Mouse (Mus musculus) intestine, postnatal 0 days (tissue): ENCODE data around the gene Hnf4a. TPM values are rescaled to one million over a fixed set of nuclear protein-coding genes. Genes with fewer than 3 reads are reported as not detected.

Experiments
- ATAC-seq: fragments of 200-750 bp; cut with Nextera tagmentation; 2 replicates; pipeline ENCODE4 v1.8.0; 2017; ENCODE audit warnings: mild to moderate bottlenecking, moderate TSS enrichment, moderate library complexity
- H3K27ac ChIP-seq: fragments of 300-500 bp; sonication (generic); 2 replicates; pipeline ENCODE4 v1.5.1; 2014; ENCODE audit warnings: mild to moderate bottlenecking, low read depth, low read length, moderate library complexity
- H3K27me3 ChIP-seq: fragments of 300-500 bp; sonication (generic); replicated peaks from 2 replicates; pipeline ENCODE4 v1.6.1; 2014; ENCODE audit warnings: low read length, mixed read lengths; ENCODE audit not compliant: control insufficient read depth, insufficient read depth
- H3K36me3 ChIP-seq: fragments of 300-500 bp; sonication (generic); 2 replicates; pipeline ENCODE4 v1.6.1; 2014; ENCODE audit warnings: mild to moderate bottlenecking, moderate library complexity; ENCODE audit not compliant: control insufficient read depth, insufficient read depth
- H3K4me1 ChIP-seq: fragments of 300-500 bp; sonication (generic); replicated peaks from 2 replicates; pipeline ENCODE4 v1.6.1; 2014; ENCODE audit warnings: antibody characterized with exemption, low read length, mixed read lengths; ENCODE audit not compliant: control insufficient read depth, insufficient read depth
- H3K4me2 ChIP-seq: fragments of 300-500 bp; sonication (generic); replicated peaks from 2 replicates; pipeline ENCODE4 v1.6.1; 2014; ENCODE audit warnings: low read depth, mild to moderate bottlenecking, moderate library complexity
- H3K4me3 ChIP-seq: fragments of 300-500 bp; sonication (generic); 2 replicates; pipeline ENCODE4 v1.5.1; 2014; ENCODE audit warnings: low read depth, low read length
- H3K9ac ChIP-seq: fragments of 300-500 bp; sonication (generic); 2 replicates; pipeline ENCODE4 v1.6.1; 2014; ENCODE audit warnings: mild to moderate bottlenecking, low read depth, low read length
- H3K9me3 ChIP-seq: fragments of 300-500 bp; sonication (generic); 2 replicates; pipeline ENCODE4 v1.6.1; 2016; ENCODE audit warnings: mixed run types; ENCODE audit not compliant: control insufficient read depth
- CTCF ChIP-seq: sonication (generic); IDR thresholded peaks from 2 replicates; pipeline ENCODE4 v1.5.1; 2016; ENCODE audit warnings: low read depth, mild to moderate bottlenecking, control low read depth, antibody characterized with exemption, moderate library complexity
- WGBS: fragments of 180-500 bp; shearing (Covaris S2); extraction: QIAGEN DNeasy Blood & Tissue Kit; methylation state at CpG from one replicate; pipeline ENCODE4 v1.1.7; 2014; 5-methylcytosine and 5-hydroxymethylcytosine counted together
- polyA plus RNA-seq: library from polyadenylated mRNA; unstranded; fragments of >200 nt; fragmentation: Nextera tagmentation; extraction: Ambion mirVana; gene quantifications from 2 replicates; pipeline ENCODE4 v1.2.1, GENCODE M21; 2015

Gene Hnf4a
- polyA plus RNA-seq, 1 experiment from 2014 or later: 50.8 TPM

GRCm38 (mm10) chr2:163613990-163614389 is 107.4 kb downstream of the Hnf4a start:
- 95% methylated on average over 4 of the region's 4 CpGs for WGBS
- Histone ChIP-seq H3K4me2 (no peak overlapping the region), H3K4me3 (no peak overlapping the region), H3K9ac (no peak overlapping the region), H3K4me1 (0 out of 2 replicates have a peak, but pooled peaks cover 4% of the 10 kb centered on the region), H3K27ac (no peak overlapping the region; the same call in 1 of the 2 replicates), H3K9me3 (no peaks in the 10 kb centered on the region), H3K27me3 (no peaks in the 10 kb centered on the region), H3K36me3 (peaks cover 65% of the 10 kb centered on the region)
- peak; percentile 18; the same call in 1 of the 2 replicates for TF ChIP-seq CTCF
- no peak for ATAC-seq

- H3K4me2 ChIP-seq: no peak overlapping the region
- no peak for ATAC-seq
- WGBS: 77% methylated on average over 9 of the region's 9 CpGs
- H3K27me3 ChIP-seq: no peaks in the 10 kb centered on the region
- 0 out of 2 replicates have a peak, but pooled peaks cover 4% of the 10 kb centered on the region for H3K4me1 ChIP-seq
- no peak overlapping the region for H3K4me3 ChIP-seq
- TF ChIP-seq CTCF: no peak
- peaks cover 72% of the 10 kb centered on the region for H3K36me3 ChIP-seq
- H3K9ac ChIP-seq: no peak overlapping the region
- no peak overlapping the region; the same call in 1 of the 2 replicates for H3K27ac ChIP-seq
- H3K9me3 ChIP-seq: no peaks in the 10 kb centered on the region
Observed at GRCm38 (mm10) chr2:163615401-163615800, 108.8 kb downstream of the Hnf4a start.

GRCm38 (mm10) chr2:163615906-163616651 is 109.5 kb downstream of the Hnf4a start:
- 0 out of 2 replicates have a peak, but pooled peaks cover 4% of the 10 kb centered on the region for H3K4me1 ChIP-seq
- no peaks in the 10 kb centered on the region for H3K9me3 ChIP-seq
- peak overlapping the region; percentile 12; the same call in 1 of the 2 replicates for H3K27ac ChIP-seq
- peaks cover 75% of the 10 kb centered on the region for H3K36me3 ChIP-seq
- no peak overlapping the region for H3K9ac ChIP-seq
- H3K27me3 ChIP-seq: no peaks in the 10 kb centered on the region
- TF ChIP-seq CTCF: no peak
- no peak for ATAC-seq
- no peak overlapping the region for H3K4me2 ChIP-seq
- no peak overlapping the region for H3K4me3 ChIP-seq
- WGBS: 86% methylated on average over 4 of the region's 4 CpGs

GRCm38 (mm10) chr2:163616652-163617227 is 110.1 kb downstream of the Hnf4a start:
- Histone ChIP-seq H3K27ac (peak overlapping the region; percentile 12; the same call in 1 of the 2 replicates), H3K36me3 (peaks cover 77% of the 10 kb centered on the region), H3K9me3 (no peaks in the 10 kb centered on the region), H3K9ac (no peak overlapping the region), H3K4me2 (no peak overlapping the region), H3K4me3 (no peak overlapping the region), H3K27me3 (no peaks in the 10 kb centered on the region), H3K4me1 (0 out of 2 replicates have a peak, but pooled peaks cover 1% of the 10 kb centered on the region)
- 67% methylated on average over 3 of the region's 3 CpGs for WGBS
- ATAC-seq: peak; percentile 40; the same call in 1 of the 2 replicates
- no peak for TF ChIP-seq CTCF

- Histone ChIP-seq H3K4me2 (no peak overlapping the region), H3K9me3 (no peaks in the 10 kb centered on the region), H3K36me3 (peaks cover 71% of the 10 kb centered on the region), H3K4me3 (no peak overlapping the region), H3K9ac (no peak overlapping the region), H3K4me1 (no peaks in the 10 kb centered on the region), H3K27ac (no peak overlapping the region), H3K27me3 (no peaks in the 10 kb centered on the region)
- TF ChIP-seq CTCF: no peak
- 79% methylated on average over 3 of the region's 3 CpGs for WGBS
- ATAC-seq: no peak
Observed at GRCm38 (mm10) chr2:163617232-163617863, 110.7 kb downstream of the Hnf4a start.

- no peaks in the 10 kb centered on the region for H3K27me3 ChIP-seq
- no peak for ATAC-seq
- no peak overlapping the region for H3K4me3 ChIP-seq
- H3K4me2 ChIP-seq: no peak overlapping the region
- WGBS: 89% methylated on average over 4 of the region's 4 CpGs
- no peak overlapping the region for H3K9ac ChIP-seq
- no peaks in the 10 kb centered on the region for H3K9me3 ChIP-seq
- H3K36me3 ChIP-seq: peaks cover 71% of the 10 kb centered on the region
- no peak for TF ChIP-seq CTCF
- H3K4me1 ChIP-seq: no peaks in the 10 kb centered on the region
- H3K27ac ChIP-seq: peak overlapping the region; percentile 16; the same call in 1 of the 2 replicates
Observed at GRCm38 (mm10) chr2:163617874-163618273, 111.3 kb downstream of the Hnf4a start.
